Mouse (Mus musculus) layer of hippocampus, adult 8-10 months (tissue): ENCODE measurements at regions not wholly inside any gene's neighbourhood (a gene's known extent, or its start where the extent isn't known, plus 50 kb on each side); places are given as distances from the start of the nearest gene placed in this dataset.
A peak's percentile ranks its signal among the peaks of the same experiment; 100 is the strongest.

Experiments used
- DNase-seq, 2 experiments: peaks; one replicate each; pipeline ENCODE4 v3.0.0; 2022; ENCODE audit warnings: low spot score in 2 of 2

DNA sequence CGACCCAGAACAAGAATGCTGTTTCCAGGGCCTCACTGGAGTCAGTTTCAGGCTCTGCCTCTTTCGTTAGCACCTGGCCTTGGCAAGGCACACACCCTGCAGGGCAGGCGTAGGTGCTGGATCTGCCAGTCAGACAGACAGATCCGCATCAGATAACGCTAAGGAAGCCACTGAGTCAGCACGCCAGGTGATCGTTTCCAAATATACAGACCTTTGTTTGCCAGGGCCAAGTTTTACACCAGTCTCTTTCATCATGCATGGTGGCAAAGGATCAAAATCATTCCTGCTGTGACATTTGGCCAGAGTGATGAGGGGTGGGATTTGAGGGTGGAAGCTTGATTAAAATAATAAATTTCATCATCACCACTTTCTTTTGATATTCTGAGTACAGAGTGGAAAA, 411.0 kb downstream of the Ofcc1 start:
- no peak for DNase-seq

DNA sequence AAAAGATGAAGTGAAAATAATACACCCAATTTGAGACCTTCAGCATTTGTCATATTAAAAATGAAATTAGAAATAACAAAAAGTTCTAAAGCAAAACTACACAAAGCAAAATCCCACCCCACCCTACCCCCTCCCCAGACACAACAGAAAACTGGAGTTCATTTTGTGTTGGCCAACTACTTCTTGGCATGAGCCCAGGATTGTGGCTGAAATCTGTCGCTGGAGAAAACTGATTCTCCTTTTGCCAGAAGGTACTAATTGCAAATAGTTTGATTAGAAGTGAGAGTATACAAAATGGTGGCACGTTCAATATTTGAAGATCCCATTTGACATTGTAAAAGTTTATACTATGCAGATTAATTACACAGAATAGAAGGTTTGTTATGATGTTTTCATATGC, 426.0 kb downstream of the Ofcc1 start:
- no peak for DNase-seq

DNA sequence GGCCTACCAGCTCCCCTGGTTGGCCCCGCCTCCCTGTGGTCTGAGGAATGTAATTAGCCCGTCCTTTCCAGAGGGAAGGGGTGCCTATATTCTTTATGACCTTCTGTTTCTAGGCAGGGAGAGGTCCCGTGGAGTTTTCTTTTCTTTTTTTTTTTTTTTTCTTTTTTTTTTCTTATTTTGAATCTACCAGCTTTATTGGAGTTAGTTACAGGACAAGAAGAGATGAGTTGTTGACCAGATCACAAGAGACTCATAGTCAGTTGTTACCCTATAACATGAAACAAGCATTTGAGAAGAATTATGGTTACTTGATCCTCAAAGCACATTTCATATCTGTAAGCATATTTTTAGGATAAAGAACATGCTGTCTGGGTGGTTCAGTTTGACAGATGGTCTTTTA, 429.8 kb downstream of the Ofcc1 start:
- no peak for DNase-seq

DNA sequence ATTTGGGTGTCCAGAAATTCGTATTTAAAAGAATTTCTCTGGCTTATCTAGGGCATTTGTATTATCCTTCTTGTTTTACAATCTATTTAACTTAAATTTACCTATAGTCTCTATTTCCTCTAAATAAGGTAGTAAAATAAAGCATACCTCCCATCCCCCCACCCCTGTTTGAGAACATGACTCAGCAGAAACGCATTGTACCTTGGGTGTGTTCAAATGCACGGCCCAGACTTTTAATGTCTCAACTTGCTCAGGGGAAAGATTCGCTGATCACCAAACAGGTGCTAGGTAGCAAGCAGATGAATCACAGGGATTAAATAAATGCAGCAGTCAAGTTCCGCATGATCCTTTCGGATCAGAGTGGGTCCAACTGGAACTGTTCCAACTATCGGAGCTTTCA, 432.7 kb downstream of the Ofcc1 start:
- no peak for DNase-seq

DNA sequence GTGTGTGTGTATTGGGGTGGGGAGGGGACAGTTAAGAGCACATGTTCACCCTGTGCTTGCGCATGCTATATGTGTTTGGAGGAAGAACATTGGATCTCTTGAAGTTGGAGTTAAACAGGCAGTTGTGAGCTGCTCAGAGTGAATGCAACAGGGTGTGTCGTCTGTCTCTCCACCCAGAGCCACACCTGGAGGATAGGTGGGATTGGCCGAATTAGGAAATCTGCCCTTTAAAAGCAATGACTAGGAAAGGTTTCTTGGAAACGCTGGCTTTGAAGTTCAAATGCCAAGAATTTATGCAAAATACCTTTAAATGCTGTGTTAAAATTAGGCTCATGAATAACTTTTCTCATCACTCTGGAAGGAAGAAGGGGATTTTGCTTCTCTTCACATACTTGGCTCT, 436.9 kb downstream of the Ofcc1 start:
- DNase-seq: no peak

DNA sequence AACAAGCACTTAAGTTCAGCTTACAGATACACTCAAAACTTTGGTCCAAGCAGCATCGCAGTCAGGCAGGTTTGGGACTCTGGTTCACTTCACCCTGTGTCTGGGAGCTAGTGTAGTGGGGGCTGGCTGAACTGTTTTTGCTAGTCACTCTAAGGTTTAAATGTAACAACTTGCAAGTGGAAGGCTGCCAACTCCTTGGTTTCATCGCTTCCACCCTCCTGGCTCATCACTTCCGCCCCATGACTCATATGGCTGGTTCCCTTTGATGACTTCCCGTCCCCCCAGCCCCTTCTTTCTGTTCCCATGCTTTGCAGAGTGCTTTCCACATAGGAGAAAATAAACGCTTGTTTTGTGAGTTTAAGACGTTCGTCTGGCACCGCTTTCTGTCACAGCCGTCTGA, 438.1 kb downstream of the Ofcc1 start:
- no peak for DNase-seq

DNA sequence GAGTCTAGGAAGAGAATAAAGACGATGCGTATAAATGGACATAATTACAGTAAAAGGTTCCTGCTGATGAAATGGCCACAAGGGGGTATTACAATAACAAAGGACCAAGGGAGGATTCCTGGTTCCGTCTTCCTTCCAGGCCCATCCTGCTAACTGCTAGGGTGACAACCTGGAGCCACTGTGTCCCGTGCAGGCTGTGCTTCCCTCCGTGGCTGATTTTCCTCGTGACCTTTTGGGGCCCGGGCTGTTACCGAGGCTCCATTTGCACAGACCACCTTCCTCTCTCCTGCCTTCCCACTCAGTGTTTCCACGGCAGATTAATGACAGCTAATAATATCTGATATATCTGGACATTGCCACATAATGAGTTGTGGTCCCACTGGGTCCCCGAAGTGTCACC, 453.5 kb downstream of the Ofcc1 start:
- DNase-seq: no peak

DNA sequence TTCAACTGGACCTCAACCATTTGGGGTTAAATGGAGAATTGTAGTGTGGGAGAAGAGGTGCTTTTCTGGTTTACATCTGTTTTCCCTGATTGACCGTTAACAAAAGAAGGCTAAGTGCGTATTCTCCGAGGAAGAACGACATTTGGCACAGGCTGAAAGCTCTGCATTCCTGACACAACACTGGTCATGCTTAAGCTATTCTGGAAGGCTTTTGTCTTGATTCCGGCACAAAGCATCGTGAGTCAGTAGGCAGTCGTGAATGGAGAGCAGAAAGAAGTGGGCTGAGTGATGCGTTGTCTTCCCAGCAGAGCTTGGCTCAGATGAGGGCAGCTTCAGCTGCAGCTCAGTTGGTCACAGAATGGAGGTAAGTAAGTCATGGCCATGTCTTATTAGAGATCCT, 457.0 kb downstream of the Ofcc1 start:
- DNase-seq: peak in 1 of 2 experiments; percentile 3

DNA sequence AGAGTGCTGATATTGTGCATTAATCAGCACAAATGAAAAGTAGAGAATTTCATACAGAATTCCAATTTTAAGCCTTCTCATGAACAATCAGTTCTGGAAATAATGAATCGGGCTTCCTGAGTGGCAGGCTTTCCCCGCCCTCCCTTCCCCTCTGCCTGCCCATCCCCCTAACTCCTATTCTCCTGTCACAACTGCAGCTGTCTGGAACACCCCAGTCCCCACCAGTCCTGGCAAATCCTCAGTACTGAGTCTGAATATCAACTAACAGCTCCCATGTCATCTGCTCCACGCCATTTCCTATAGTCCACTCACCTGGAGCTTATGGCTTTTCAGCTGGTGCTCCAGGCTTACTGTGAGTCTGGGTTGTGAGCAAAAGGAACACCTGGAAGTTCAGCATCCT, 457.9 kb downstream of the Ofcc1 start:
- no peak for DNase-seq

DNA sequence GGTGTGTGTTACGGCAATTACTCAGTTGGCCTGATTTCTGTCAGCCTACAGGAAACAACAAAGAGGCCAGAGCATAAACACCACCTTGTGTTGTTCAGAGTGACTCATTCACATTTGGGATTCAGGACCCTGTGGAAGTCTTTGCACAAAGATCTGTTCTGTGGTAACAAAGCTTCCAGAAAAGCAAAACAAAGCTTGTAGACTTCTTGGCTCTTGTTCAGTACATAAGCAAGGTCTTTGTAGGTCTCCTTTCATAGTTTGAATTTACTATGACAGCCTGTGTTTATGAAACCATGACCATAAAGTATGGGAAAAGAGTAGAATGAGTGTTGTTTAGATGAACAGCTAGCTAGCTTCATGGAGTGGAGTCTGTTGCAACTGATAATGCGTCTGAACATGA, 461.9 kb downstream of the Ofcc1 start:
- no peak for DNase-seq

DNA sequence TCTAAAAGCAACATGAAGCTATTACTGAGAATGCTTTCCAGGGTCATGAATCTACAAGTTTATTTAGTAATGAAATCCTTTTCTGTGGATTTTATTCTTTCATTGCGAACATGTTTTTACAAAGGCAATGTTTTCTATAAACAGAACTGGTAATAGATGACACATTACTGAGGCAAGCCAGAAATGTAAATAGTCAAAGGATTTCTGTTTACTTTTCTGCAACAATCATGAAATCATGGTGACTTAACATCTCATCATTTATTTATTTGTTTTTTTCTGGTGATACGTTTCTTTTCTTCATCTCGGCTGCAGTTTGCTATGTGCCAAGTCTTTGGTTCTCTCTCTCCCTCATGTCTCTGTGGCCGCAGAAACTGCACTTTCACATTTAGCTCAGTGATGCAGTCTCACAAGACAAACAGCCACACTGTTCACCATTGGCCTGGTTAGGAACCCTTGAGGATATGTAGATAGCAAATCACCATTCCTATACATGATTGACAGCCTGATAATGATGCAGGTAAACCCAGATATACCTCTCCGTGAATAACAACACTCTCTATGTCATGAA, 462.8 kb downstream of the Ofcc1 start:
- no peak for DNase-seq

DNA sequence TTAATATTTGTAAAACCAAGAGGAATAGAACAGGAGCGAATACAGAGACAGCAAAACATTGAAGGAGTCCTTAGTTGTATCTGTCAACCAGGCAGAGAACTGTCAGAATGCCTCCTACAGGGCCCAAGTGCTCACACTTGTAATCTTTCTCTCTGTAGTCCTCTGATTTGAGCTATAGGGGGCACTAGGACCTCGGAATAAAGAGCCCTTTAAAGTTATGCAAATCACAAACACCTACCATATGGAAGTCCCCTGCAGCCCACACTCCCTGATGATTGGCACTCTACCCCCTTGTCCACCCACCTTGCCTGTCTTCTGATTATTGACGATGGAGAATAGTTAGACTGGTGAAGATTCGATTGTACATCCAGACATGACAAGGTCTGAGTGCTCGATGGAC, 467.1 kb downstream of the Ofcc1 start:
- DNase-seq: peak; percentile 8

DNA sequence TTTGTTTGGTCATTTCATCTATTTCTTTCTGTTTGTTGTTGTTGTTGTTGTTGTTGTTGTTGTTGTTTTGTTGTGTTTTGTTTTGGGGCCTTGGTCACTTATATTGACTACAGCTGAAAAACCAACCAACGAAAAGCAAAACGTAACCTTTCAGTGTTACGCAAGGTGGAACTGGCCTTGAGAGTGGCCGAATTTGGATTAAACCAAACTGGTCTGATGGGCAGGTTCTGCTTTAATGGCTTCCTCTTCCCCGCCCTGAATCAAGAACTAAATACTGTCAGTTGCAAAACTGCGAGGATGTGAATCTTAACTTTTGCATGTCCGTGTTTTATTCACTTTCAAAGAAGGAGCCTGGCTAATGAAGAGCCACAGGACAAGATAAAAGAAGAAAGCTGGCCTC, 480.2 kb downstream of the Ofcc1 start:
- DNase-seq: no peak

DNA sequence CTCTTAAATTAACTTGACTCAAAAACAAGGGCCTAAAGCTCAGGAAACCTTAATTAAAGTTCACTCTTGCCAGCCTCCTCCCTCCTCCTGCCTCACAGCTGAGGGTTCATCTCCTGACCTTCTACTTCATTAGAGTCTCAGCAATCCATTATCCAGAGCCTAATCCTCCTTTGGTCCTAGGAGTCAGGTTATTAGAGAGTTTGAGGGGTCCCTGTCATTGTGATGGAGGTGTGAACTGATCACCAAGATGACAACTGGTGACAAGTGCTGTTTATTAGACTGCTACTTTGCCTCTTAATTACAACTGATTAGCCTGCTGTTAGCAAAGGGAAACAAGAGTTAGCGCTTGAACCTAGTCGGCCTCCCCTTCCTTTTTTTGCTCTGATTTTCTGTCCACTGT, 481.1 kb downstream of the Ofcc1 start:
- DNase-seq: no peak

DNA sequence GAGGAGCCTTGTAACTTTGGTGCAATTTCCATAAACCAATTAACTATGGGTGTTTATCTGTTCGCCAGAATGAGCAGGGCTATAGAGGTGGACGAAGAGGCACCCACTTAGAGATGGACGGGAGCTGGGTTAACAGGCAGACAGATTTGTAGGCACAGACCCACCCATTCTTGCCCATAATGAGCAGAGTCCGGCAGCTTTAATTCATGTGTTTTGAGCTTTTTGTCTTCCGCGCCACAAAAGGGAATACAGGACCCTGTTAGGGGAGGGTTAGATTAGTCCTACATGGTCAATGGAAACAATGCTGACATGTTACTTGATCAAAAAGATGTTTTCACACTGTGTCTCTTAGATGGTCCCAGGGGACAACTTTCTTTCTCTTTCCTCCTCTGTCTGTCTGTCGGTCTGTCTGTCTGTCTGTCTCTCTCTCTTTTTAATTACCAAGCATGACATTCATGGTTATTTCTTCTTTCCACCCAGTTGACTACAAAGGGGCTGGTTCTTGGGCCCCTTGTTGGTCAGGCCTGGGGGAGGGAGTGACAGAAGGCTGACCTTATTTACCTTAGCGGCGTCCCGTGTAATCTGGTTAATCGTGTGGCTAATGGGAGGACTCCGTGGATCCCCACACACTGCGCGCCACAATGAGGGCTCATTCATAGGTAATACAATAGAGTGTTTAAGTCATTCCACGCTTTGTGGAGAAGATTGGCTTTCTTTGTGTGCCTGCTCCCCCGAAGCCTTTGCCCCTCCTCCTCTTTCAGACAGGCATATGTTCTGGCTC, 483.7 kb downstream of the Ofcc1 start:
- DNase-seq: no peak

DNA sequence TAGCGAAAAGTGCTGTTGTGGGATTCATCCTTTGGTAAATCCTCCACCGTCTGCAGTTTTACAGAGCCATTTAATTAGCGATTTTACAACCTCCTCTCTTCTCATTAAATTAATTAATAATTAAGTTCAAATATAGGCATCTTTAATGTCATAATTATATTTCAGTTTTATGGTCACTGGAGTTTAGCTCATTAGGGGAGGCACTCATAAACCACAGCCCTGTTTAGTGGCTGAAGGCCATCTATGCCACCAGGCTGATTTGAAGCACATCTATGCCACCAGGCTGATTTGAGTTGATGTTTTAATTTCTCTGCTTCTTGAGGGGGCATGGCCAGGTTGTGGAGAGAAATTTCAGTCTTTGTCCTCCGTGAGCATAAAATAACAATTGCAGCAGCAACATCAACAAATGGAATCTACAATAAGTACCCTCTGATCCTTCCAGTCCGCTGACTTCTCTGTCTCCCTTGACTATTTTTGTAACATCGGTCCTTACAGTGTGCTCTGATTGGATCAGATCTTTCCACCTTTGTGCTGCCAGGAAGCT, 508.9 kb downstream of the Ofcc1 start:
- DNase-seq: no peak

DNA sequence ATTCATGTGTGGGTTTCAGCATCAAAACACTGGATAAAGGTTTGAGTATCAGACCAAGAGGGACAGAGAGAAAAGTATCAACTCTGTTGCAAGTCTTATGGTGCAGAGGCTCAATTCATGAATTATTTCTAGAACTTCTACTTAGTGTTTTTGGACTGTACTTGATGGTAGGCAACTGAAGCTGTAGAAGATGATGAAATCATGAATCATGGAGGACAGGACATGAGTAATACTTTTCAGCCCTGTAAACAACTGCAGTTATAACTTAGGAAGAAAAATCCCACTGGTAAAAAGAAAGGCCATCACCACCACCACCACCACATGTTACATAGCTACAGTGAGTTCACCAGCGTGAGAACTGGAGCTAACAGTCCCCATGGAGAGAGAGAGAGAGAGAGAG, 511.9 kb downstream of the Ofcc1 start:
- no peak for DNase-seq

DNA sequence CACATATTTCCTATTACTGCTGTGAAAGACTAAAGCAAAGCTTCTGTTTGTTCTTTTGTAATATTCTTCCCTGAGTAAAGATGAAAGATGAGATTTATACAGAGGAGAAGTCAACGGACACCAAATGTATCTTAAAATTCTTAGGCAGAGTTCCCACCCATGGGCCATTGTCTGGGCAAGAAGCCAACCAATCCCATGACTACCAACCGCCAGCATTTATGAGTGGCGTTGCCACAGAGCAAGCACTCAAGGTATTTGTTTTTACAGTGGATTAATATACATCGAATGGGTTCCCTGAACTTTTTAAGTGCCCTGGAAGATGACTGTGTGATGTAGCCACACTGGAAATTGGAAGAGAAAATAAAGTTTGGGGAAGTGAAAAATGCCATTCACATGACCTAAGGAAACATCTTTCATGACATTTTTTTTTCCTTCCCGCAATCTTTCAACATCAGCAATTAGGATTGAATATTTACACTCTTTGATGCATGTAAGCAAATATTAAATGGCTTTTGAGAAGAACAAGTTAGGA, 525.1 kb downstream of the Ofcc1 start:
- no peak for DNase-seq

DNA sequence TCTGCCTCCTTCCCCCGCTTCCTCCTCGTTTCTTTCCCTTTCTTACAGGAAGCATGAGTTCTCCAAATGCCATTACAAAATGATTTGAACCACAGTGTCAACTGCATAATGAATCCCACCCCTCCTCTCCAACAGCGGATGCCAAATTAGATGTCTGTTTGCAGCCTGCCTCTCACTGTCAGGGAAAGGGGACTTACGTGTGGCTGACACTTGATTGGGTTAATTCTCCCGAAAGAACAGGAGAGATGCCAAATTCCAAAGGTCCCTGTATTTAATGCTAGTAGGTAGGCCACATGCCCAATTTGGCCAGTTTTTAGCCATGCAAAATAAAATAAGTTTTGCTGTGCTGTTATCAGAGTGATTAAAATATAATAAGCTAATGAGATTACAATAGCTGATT, 525.9 kb downstream of the Ofcc1 start:
- DNase-seq: no peak

DNA sequence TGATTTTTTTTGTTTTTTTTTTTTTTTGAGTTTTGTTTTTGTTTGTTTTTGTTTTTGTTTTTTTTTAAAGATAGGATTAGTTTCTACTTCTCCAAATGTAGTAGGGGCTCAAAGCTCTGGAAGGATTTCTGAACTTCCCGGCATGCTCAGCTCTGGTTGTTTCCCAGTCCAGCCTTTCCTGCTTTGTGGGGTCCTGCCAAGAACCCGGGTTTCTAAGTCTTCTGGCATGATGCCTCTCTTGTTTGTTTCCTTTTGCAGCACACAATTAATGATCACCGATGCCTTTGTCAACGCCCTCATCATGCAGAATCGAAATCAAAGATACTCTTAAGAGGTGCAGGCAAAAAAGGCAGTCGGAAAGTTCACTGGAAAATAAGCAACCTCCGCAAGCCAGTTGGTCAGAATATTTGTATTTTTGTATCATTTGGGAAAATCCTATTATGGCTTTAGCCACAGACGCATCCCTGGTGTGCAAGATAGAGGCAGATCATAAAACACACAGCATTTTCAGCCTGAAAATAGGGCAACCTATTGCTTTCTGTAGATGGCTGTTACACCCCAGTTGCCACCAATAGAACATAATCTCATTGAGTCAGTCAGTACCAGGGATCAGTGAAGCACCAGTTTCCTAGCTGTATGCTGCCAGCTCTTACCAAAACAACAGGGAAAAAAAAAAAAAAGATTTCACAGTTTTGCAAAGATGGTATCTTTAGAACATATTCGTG, 526.6 kb downstream of the Ofcc1 start:
- no peak for DNase-seq

DNA sequence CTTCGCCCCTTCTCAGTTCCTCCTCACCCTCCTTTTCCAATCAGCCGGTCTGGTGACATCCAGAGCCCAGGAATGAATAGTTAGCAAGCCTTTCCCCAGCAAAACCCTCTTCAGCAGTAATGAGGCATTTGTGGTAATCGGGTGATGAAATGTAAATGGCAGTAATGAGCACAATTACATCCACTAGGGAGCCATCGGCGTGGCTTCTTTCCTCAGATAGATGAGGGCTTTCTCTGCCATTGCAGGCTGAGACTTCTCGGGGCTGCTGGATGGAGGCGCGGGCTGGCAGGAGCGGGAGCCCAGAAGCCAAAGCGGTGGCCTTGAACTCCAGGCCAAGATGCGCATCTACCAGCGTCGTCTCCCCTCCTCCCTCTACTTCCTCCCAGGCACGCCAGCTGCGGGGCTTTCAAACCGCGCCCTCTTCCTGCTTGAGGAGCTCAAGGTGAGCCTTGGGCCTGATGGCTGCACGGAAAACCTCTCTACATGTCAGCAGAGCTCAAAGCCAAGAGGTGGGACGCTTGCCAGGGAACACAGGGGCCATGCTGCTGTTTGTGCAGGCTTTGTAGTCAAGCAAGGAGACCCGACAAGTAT, 537.2 kb downstream of the Ofcc1 start:
- peak in 1 of 2 experiments; percentile 11 for DNase-seq
